Mouse (Mus musculus) G1E (cell line): ENCODE results near the gene Runx1.

Experiments
- CTCF ChIP-seq: IDR thresholded peaks from 2 replicates; pipeline ENCODE4 v1.5.1; 2012; ENCODE audit warnings: low read depth, low read length, inconsistent platforms, mixed read lengths
- GATA1 ChIP-seq: IDR thresholded peaks from 2 replicates; pipeline ENCODE4 v1.6.1; 2012; ENCODE audit warnings: borderline replicate concordance, low read length, inconsistent platforms, mixed read lengths

DNA sequence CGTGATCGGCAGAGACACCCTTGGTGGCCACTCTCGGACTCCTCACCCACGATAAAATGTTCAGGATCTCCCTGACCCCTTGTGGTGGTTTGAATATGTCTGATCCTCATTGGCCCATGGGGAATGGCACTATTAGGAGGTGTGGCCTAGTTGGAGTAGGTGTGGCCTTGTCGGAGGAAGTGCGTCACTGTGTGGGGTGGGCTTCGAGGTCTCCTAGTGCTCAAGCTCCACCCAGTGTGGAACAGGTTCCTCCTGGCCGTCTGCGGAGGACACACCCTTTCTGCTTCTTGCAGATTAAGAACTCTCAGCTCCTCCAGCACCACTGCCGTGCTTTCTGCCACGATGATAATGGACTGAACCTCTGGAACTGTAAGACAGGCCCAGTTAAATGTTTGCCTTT lies 254.7 kb downstream of the Runx1 start:
- TF ChIP-seq CTCF (no peak), GATA1 (no peak)
